Mouse (Mus musculus): ENCODE measurements at regions not wholly inside any gene's neighbourhood (a gene's known extent, or its start where the extent isn't known, plus 50 kb on each side); places are given as distances from the start of the nearest gene placed in this dataset.

DNA sequence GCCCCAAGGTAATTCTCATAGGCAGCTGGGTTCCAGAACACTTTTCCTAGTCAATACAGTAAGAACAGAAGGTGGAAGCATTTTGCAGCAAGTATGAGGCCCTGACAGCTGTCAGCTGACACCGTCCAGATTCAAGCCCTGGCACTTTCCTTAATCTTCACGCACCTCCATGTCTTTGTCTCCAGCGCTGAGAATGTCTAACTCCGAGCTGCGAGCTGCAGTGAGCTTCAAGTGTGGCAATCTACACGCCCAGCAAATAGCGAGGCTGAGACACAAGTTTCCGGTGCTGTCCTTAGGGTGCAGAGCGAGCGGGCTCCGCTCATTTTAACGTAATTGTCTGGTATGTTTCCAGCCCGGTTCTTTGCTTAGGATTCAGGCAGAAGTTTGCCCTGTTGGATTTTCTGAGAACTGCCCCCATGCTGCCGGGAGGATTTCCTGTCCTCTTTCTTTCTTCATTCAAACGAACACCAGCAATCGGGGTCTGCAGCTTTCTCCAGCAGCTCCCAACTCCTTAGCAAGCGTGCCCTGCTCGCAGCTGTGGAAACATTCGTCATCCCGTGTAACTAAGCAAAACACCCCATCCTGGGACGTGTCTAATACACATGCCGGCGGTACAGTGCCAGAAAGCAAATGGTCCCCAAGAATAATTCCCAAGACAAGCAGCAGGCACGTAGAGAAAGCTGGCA is 54.5 kb downstream of the Irx3 start:
- peak in 1 of 2 experiments; percentile 18 for DNase-seq (ENCODE audit: low spot score in 2 of 2)

DNA sequence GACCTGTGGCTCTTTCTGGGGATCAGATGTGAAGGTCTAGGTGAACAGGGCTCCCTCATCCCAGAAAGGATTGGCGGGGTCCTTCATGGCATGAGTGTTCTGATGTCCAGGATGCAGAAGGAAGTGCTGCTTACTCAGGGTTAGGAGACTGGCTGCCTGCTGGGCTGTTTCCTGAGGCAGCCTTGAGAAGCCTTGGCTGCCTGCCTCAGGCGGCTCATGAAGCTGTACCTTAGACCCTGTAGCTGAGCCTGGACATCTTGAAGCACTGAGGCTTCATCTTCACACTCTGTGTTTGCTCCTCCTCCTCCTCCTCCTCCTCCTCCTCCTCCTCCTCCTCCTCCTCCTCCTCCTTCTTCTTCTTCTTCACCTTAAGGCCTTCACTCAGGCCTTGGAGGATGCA is 77.2 kb downstream of the Irx3 start:
- no peak for DNase-seq (ENCODE audit: low spot score in 2 of 2)
